Mouse (Mus musculus) hindbrain, embryonic 11.5 days (tissue): ENCODE measurements around the gene Iqch. TPM values are rescaled to one million over a fixed set of nuclear protein-coding genes. Genes with fewer than 3 reads are reported as not detected.

Experiments
- ATAC-seq: fragments of 200-750 bp; cut with Nextera tagmentation; 2 replicates; pipeline ENCODE4 v1.8.0; 2017; ENCODE audit warnings: mild to moderate bottlenecking, moderate TSS enrichment, moderate library complexity; ENCODE audit not compliant: low FRiP score
- DNase-seq: peaks from one replicate; pipeline ENCODE4 v3.0.0-alpha.2; 2015; ENCODE audit warnings: low spot score
- H3K27ac ChIP-seq: fragments of 300-500 bp; sonication (generic); 2 replicates; pipeline ENCODE4 v1.5.1; 2014; ENCODE audit warnings: mild to moderate bottlenecking, low read depth, low read length
- H3K27me3 ChIP-seq: fragments of 300-500 bp; sonication (generic); 2 replicates; pipeline ENCODE4 v1.6.1; 2014; ENCODE audit warnings: mild to moderate bottlenecking, low read length, moderate library complexity, mixed read lengths; ENCODE audit not compliant: control insufficient read depth, insufficient read depth
- H3K36me3 ChIP-seq: fragments of 300-500 bp; sonication (generic); 2 replicates; pipeline ENCODE4 v1.6.1; 2014; ENCODE audit warnings: mild to moderate bottlenecking, low read length, moderate library complexity, mixed read lengths; ENCODE audit not compliant: control insufficient read depth, insufficient read depth
- H3K4me1 ChIP-seq: fragments of 300-500 bp; sonication (generic); replicated peaks from 2 replicates; pipeline ENCODE4 v1.6.1; 2014; ENCODE audit warnings: low read length, mixed read lengths; ENCODE audit not compliant: control insufficient read depth, insufficient read depth
- H3K4me2 ChIP-seq: fragments of 300-500 bp; sonication (generic); replicated peaks from 2 replicates; pipeline ENCODE4 v1.6.1; 2014; ENCODE audit warnings: mild to moderate bottlenecking, low read depth, low read length
- H3K4me3 ChIP-seq: fragments of 300-500 bp; sonication (generic); 2 replicates; pipeline ENCODE4 v1.5.1; 2014; ENCODE audit warnings: low read depth, low read length
- H3K9ac ChIP-seq: fragments of 300-500 bp; sonication (generic); 2 replicates; pipeline ENCODE4 v1.6.1; 2014; ENCODE audit warnings: low read depth, low read length
- H3K9me3 ChIP-seq: fragments of 300-500 bp; sonication (generic); 2 replicates; pipeline ENCODE4 v1.6.1; 2016; ENCODE audit warnings: low read length; ENCODE audit not compliant: control insufficient read depth
- WGBS: fragments of 180-500 bp; shearing (Covaris S2); extraction: QIAGEN DNeasy Blood & Tissue Kit; methylation state at CpG from one replicate; pipeline ENCODE4 v1.1.7; 2014; 5-methylcytosine and 5-hydroxymethylcytosine counted together
- polyA plus RNA-seq: library from polyadenylated mRNA; unstranded; fragments of >200 nt; fragmentation: Nextera tagmentation; extraction: Ambion mirVana; gene quantifications from 2 replicates; pipeline ENCODE4 v1.2.1, GENCODE M21; 2014

Iqch gene
- polyA plus RNA-seq, result 0.32 TPM in 1 of 2 replicates, not detected in the other

- peak within 1 kb of the TSS; percentile 91 for H3K9ac ChIP-seq
- H3K4me3 ChIP-seq, result peak within 1 kb of the TSS; percentile 91
- peak within 1 kb of the TSS; percentile 41 for H3K4me2 ChIP-seq
- H3K27me3 ChIP-seq, result no peaks in the 10 kb centered on the region
- DNase-seq (peak; percentile 99), ATAC-seq (peak; percentile 99)
- no peaks in the 10 kb centered on the region for H3K36me3 ChIP-seq
- WGBS, result 1% methylated on average over 68 of the region's 70 CpGs
- H3K4me1 ChIP-seq, result no peaks in the 10 kb centered on the region; the same call in 1 of the 2 replicates
- H3K9me3 ChIP-seq, result no peaks in the 10 kb centered on the region
- peak within 1 kb of the TSS; percentile 61 for H3K27ac ChIP-seq
These were observed at the start of gene Iqch, which contains the start of gene Aagab for GRCm38 (mm10) chr9:63602043-63602939. Iqch (minus strand) TSS chr9:63602493. Aagab (plus strand) TSS chr9:63602660.

GRCm38 (mm10) chr9:63651594-63651993 is 49.3 kb upstream of the Iqch start:
- no peak overlapping the region for H3K27ac ChIP-seq

DNA sequence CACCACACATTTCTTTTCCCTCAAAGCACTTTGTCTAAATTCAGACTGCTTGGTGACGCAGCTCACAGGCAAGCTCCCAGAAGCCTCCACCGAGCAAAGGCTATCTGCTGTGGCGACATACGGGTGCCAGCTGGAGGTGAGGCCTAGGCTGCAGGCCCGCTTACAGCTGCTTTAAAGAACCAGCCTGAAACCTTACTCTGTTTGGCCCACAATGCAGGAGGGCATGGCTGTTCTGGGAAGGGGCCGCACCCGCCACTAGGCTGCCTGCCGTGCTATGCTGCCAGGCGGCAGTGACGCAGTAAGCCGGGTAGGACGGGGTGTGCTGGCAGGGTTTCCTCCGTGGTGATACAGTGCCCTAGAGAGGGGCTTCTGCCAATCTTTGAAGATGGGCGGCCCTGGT is 48.6 kb upstream of the Iqch start:
- H3K4me2 ChIP-seq, result no peak overlapping the region
- H3K36me3 ChIP-seq, result 0 out of 2 replicates have a peak, but pooled peaks cover 3% of the 10 kb centered on the region
- DNase-seq, result no peak
- no peaks in the 10 kb centered on the region for H3K27me3 ChIP-seq
- no peak overlapping the region for H3K27ac ChIP-seq
- WGBS, result 91% methylated on average over 14 of the region's 14 CpGs
- H3K4me1 ChIP-seq, result no peaks in the 10 kb centered on the region
- no peak overlapping the region for H3K9ac ChIP-seq
- no peak for ATAC-seq
- no peak overlapping the region for H3K4me3 ChIP-seq
- no peaks in the 10 kb centered on the region for H3K9me3 ChIP-seq

More at GRCm38 (mm10) chr9:63651594-63651993, 49.3 kb upstream of the Iqch start:
- Histone ChIP-seq H3K4me1 (no peaks in the 10 kb centered on the region), H3K36me3 (0 out of 2 replicates have a peak, but pooled peaks cover 3% of the 10 kb centered on the region), H3K27me3 (no peaks in the 10 kb centered on the region), H3K4me2 (no peak overlapping the region), H3K9ac (no peak overlapping the region), H3K4me3 (no peak overlapping the region), H3K9me3 (no peaks in the 10 kb centered on the region)
- WGBS, result 82% methylated on average over 11 of the region's 11 CpGs
- DNase-seq (no peak), ATAC-seq (no peak)

DNA sequence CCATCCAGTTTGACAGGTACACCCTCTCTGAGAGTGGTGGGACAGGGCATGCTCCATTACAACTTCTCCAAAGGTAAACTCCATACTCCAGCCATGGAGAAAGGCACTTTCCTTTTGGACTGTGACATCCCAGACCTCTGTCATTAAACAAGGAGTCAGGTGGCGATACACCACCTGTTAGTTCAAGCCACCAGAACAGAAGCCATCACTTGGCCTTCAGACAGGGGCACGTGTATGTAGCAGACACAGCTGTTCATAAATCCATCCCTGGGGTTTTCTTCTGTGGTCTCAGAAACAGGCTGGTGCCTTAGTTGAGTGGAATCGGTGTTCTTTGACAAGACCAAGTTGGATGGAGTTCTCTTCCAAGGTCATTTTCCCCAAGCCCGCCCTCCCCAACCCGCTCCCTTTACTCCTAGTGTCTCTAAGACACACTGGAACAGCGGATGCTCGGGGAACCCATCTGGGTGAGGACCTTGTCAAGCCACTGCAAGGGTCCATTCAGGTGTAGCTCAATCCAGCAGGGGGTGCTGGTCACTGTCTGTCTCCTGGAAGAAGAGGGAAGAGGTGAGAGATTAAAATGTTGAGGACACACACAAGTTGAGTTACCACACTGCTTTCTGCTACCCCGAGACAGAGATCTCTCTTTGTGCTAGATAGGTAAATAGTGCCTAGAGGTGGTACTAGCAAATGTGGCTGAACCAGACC is 47.7 kb upstream of the Iqch start:
- Histone ChIP-seq H3K4me3 (no peak overlapping the region), H3K27ac (no peak overlapping the region), H3K36me3 (0 out of 2 replicates have a peak, but pooled peaks cover 3% of the 10 kb centered on the region), H3K27me3 (no peaks in the 10 kb centered on the region), H3K9me3 (no peaks in the 10 kb centered on the region), H3K9ac (no peak overlapping the region), H3K4me1 (no peaks in the 10 kb centered on the region), H3K4me2 (no peak overlapping the region)
- ATAC-seq (no peak), DNase-seq (peak; percentile 31)
- WGBS, result 90% methylated on average over 8 of the region's 8 CpGs

DNA sequence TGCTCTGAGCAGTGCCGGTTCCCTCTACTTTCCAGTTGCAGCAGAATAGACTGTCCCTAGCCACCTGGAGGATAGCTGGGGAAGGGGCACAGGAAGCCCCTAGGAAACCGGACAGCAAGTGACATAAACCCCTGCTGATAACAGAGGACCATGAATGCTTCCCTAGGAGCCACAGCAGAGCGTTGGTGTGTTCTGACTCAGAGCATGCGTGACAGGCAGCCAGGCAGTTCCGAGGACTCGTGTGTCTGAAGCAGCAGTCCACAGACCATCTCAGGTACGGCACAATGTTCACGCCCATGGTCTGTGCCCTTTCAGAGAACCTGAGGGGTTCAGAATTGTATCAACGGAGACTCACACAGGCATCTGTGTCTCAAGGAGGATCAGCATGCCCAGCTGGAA is 46.2 kb upstream of the Iqch start:
- ATAC-seq (no peak), DNase-seq (no peak)
- Histone ChIP-seq H3K4me3 (no peak overlapping the region), H3K36me3 (0 out of 2 replicates have a peak, but pooled peaks cover 3% of the 10 kb centered on the region), H3K4me1 (no peaks in the 10 kb centered on the region), H3K9me3 (no peaks in the 10 kb centered on the region), H3K9ac (no peak overlapping the region), H3K27ac (no peak overlapping the region), H3K4me2 (no peak overlapping the region), H3K27me3 (no peaks in the 10 kb centered on the region)
- WGBS, result 89% methylated on average over 9 of the region's 9 CpGs

GRCm38 (mm10) chr9:63647581-63648519 is 45.6 kb upstream of the Iqch start:
- no peak overlapping the region for H3K9ac ChIP-seq
- H3K9me3 ChIP-seq, result no peaks in the 10 kb centered on the region
- DNase-seq (no peak), ATAC-seq (no peak)
- H3K27ac ChIP-seq, result no peak overlapping the region
- no peak overlapping the region for H3K4me3 ChIP-seq
- no peaks in the 10 kb centered on the region for H3K4me1 ChIP-seq
- 0 out of 2 replicates have a peak, but pooled peaks cover 3% of the 10 kb centered on the region for H3K36me3 ChIP-seq
- H3K4me2 ChIP-seq, result no peak overlapping the region
- 85% methylated on average over 9 of the region's 9 CpGs for WGBS
- H3K27me3 ChIP-seq, result no peaks in the 10 kb centered on the region

DNA sequence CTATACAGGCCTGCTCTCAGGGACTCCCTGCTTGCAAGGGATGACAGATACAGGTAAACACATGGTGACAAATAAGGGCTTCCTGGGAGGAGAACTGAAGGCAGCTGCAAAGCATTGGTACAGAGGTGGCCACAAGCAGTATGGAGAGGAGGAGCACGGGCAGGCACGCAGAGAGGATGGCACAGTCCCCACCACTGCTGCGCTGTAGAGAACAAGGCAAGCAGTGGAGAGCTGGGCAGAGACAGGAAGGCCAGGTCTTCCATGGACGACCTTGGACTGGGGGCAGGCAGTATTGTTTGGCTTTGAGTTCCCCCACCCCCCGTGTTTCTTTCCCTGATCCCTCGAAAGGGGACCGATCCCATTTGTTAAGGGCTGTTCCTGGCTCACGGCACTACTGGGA is 42.8 kb upstream of the Iqch start:
- Histone ChIP-seq H3K4me1 (no peaks in the 10 kb centered on the region), H3K9ac (no peak overlapping the region), H3K27ac (no peak overlapping the region), H3K4me2 (no peak overlapping the region), H3K4me3 (no peak overlapping the region), H3K27me3 (no peaks in the 10 kb centered on the region), H3K9me3 (no peaks in the 10 kb centered on the region), H3K36me3 (0 out of 2 replicates have a peak, but pooled peaks cover 3% of the 10 kb centered on the region)
- ATAC-seq (no peak), DNase-seq (no peak)
- 81% methylated on average over 8 of the region's 8 CpGs for WGBS

DNA sequence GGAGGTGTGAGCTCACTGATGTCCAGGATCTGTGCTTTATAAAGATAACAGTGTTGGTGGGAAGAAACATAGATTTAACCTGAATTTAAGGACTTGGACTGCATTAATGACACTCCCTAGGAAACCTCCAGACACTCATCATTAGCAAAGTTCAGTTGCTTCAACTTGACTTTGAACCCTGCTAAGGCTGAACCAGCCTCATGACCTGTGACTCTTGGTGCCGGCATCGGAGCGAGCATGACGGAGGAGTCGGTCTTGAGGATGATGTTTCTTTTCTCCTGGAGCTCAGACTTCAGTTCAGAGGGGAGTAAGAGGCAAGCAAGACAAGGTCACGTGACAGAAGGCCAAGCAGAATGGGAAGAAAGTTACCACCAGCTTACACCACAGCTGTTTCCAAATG is 41.7 kb upstream of the Iqch start:
- DNase-seq, result no peak
- Histone ChIP-seq H3K9ac (no peak overlapping the region), H3K36me3 (0 out of 2 replicates have a peak, but pooled peaks cover 3% of the 10 kb centered on the region), H3K4me1 (no peaks in the 10 kb centered on the region), H3K27me3 (no peaks in the 10 kb centered on the region), H3K27ac (no peak overlapping the region), H3K4me3 (no peak overlapping the region), H3K4me2 (no peak overlapping the region), H3K9me3 (no peaks in the 10 kb centered on the region)
- 90% methylated on average over 6 of the region's 6 CpGs for WGBS
- ATAC-seq, result no peak
